Mouse (Mus musculus) cerebellum, postnatal 36 days (tissue): ENCODE data around the gene Ppp1r37.
"Not testable (repeated sequence)": the region's sequence is repeated elsewhere in the genome, so short reads cannot be mapped to it uniquely, and the experiment has no call there.

Experiments used
- DNase-seq, 2 experiments: peaks; one replicate each; pipeline ENCODE4 v3.0.0; 2021 to 2022; ENCODE audit warnings: mixed read lengths in 2 of 2

Gene Ppp1r37

DNA sequence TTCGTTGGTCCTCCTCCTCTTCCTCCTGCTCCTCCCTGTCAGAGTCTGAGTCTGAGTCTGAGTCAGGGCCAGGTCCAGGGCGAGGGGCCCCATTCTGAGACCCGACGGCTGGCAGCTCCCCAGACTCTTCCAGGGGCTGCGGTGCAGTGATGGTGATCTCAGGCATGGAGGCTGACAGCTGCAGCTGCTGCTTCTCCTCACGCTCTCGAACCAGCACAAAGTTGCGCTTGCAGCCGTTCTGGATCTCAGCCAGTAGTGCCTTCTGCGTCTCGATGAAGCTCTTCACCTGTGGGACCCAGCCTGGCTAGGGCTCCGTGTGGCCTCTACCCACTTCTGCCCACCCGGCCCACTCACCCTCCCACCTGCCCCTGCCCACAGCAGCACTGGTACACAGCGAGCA is 30.6 kb downstream of the Ppp1r37 start:
- DNase-seq: no peak

DNA sequence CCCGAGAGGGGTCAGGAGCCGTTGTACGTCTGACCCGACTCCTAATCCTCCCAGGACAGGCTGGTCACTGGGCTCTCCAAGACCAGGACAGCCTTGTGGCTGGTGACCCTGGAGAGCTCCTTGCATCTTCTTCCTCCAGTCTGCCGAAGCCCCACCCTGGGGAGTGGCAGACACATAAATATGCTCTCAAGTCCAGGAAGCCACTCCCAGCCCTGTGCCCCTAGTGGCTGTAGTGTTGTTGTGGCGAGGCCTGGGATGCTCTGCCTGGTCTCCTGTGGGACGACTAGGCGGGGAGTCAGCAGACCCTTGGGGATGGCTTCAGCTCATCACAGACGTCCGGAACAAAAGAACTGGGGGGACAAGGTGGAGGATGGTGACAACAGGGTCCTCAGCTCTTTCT is 31.8 kb downstream of the Ppp1r37 start:
- DNase-seq: no peak

DNA sequence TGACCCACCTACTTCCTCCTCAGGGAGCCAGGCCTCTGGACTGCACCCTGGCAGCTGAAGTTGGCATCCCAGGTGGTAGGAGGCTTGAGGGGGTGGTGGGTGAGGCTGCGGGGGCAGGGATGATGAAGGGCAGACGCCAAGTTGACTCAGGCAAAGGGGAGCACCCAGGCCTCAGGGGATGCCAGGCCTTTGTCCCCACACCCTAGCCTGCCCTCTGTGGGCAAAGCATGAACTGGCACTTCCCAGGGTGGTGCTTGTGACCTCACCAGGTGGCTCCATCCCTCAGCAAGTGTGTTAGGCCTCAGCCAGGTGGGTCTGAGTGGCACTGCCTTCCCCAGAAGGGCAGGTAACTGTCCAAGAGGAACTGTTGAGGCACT is 37.8 kb downstream of the Ppp1r37 start:
- DNase-seq: no peak

DNA sequence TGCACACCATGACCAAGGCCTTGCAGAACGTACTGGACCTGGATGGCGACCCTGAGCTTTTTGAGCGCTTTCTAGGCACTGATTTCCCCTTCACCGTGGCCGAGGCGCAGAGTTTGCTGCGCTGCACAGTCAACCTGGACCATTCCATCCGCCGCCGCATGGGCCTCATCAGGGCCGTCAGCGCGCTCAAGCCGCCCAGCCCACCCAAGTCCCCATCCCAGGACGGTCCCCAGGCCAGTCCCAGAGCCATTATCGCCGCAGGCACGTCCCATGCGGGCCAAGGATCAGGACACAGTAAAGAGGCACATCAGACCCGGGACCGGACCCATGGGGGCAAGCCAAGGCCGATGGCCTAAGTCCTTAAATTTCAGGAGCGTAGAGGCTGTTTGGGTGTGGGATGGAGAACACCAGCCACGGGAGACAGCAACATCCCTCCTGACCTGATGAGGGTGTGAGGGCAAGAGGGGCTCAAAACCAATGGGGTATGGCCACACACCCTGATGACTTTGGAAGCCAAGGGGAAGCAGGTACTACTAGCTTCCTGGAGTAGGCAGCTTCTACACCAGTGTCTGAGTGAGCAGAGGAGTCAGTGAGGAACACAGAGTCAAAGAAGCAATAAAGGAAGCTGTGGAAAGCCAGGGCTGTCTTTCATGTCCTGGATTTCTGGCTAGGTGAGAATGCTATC is 38.3 kb downstream of the Ppp1r37 start:
- DNase-seq: no peak

DNA sequence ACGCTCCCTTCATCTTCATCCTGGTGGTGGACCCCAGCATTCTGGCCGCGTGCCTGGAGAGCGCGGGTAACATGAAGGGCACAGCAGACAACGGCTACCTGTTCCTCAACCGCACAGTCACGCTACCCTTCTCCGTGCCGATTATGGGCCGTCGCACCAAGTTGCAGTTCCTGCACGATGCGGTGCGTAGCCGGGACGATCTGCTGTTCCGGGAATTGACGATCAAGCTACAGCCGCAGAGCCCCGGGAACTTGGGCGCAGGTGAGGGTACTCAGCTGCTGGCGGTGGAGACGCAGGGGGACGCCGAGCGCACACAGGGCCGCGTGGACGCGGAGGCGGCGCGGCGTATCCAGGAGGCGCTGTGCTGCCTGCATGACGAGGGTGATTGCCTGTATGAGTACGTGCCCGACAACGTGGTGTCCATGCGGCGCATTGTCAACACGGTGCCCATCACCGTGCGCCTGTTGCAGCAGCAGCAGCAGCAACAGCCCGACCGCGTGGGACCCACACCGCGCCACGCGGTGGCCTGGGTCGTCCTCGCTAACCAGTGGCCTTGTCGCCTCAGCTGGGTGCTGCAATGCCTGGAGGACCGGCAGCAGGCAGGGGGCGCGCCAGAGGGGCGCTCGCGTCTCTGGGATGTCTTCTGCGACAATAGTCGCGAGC is 39.0 kb downstream of the Ppp1r37 start:
- peak in 1 of 2 experiments; percentile 37 for DNase-seq

DNA sequence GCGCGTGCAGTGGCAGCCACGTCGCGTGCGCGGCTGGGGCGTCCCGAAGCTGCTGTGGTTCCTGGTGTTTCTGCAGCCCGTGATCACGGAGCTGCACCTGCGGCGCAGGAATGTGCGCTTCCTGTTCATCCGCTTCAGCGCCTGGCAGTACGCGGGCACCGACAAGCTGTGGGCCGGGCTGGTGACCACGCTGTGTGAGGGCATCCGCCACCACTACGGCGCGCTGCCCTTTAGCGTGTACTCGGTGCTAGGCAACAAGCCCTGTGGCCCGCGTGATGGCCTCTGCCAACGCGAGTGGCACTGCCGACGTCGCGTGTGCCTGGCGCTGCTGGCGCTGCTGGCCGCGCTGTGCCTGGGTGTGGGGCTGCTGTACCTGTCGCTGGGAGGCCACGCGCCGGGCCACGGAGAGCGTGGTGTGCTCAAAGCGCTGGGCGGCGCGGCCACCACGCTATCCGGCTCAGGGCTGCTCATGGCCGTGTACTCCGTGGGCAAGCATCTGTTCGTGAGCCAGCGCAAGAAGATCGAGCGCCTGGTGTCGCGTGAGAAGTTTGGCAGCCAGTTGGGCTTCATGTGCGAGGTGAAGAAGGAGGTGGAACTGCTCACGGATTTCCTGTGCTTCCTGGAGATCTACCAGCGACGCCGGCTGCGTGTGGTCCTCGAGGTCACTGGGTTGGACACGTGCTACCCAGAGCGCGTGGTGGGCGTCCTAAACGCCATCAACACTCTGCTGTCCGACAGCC is 39.7 kb downstream of the Ppp1r37 start:
- no peak for DNase-seq

DNA sequence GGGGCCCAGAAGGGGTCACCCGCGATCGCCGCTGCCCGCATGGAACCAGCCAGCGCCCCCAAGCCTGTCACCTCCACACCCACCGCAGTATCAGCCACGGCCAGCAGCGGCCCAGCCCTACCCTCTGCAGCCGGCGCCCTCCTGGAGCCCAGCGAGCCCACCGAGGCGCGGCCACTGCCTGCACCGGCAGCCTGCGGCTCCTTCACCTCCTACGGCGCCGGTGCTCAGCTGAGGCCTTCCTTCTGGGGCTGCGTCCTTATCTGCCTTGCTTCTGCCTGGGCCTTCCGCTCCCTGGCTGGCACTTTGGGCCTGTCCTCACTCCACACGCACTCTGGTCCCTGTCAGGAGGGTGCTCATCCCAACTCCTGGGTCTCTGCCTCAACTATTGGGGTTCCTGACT is 42.8 kb downstream of the Ppp1r37 start:
- no peak for DNase-seq

DNA sequence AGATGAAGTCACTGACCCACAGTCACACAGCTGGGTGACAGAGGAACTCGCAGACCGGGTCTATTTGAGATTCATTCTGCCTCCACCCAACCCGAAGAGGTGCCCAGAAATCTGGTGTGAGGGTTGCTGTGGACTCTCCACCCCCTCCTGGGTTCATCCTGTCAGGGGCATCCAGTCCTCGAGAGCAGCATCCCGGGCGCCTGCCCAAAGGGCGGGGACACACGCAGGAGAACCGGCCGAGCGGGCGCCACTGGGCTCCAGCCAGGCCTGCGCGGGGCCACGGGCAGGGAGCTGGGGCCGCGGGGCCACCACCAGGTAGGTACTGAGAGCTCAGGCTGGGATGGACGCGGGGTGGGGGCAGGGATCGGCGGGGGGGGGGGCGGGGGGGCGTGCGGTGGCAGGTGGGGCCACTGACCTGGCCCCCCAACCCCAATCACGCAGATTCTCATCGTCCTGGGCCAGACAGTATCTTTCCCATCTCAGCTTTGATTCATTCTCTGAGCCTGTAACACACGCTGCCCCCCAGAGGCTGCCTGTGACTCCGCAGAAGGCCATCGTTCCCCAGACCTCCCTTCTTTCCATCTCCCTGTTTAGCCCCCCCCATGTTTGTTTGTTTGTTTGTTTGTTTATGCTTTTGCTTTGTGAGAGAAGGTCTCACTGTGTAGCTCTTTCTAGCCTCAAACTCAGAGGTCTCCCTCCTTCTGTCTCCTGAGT is 45.1 kb downstream of the Ppp1r37 start, which contains the start of gene Nkpd1:
Nkpd1 (plus strand) TSS at position 187 of the 714 bp plus-strand sequence.
- DNase-seq: peak; percentile 49 to 64

DNA sequence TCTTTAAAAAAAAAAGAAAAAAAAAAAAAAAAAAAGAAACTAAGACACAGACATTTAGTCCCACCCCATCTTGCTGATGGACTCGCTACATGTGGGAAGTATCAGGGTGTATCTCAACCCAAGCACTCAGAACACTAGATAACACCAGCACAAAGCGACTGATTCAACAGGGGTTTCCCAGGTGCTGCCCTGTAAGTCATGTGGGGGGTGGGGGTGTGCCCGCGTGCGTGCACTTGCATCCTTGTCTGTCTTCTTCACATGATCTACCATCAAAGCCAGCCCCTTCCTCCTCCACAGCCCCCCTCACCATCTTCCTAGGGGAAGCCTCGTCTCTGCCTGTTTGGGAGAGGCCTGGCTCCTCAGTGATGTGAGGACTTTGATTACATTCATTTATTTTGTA is 50.5 kb downstream of the Ppp1r37 start:
- no peak for DNase-seq

DNA sequence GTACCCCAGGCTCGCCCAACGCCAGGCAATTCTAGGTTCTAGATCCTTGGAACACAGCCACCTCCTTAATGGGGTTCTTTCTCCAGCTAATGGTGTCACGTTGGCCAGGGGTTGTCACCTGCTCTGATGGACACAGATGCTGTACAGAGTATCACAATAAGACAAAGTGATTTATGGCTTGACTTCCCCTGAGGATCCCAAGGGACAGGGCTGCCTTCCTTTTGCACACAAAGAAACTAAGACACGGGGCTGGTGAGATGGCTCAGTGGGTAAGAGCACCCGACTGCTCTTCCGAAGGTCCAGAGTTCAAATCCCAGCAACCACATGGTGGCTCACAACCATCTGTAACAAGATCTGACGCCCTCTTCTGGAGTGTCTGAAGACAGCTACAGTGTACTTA is 50.9 kb downstream of the Ppp1r37 start:
- not testable (repeated sequence) for DNase-seq

DNA sequence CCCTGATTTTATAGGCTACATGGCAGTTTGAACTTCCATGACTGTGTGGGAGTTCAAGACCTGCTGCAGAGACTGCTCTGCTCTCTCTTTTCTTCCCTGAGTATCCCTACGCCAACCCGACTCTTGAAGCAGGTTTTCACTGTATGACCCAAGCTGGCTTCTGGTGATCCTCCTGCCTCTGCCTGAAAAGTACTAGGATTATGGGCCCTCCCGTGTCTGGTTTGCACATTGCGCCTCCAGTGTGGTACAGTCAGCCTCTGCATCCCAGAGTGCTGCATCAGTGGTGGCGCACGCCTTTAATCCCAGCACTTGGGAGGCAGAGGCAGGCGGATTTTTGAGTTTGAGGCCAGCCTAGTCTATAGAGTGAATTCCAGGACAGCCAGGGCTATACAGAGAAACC is 53.1 kb downstream of the Ppp1r37 start:
- DNase-seq: no peak

DNA sequence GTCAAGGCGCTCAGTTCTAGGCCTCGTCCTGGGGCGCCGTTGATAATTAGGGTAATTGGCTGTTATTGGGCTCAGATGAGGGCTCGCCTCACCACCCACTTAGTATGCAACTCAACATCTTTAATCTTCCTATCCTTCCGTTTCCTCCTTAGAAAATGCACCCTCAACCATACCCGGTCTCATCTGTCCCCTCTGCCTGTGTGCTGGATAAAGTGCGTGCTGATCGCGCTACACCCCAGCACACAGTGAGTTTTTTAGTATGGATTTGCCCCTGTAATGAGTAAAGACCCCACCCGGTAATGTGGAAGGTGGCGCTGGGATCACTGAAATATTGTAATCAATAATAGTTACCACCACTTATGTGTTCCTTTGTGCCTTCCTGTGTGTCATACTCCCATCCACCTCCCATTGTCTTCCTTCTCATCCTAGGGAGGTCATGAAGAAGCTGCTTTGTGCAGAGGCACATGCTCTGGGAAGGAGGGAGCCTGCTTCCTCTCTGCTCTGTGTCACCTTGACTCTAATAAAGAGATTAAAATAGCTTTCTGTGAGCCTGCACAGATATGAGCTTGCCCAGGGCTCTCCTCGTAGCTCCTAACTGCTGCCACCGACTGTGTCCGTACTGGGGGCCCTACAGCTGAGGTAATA is 53.8 kb downstream of the Ppp1r37 start:
- no peak for DNase-seq

DNA sequence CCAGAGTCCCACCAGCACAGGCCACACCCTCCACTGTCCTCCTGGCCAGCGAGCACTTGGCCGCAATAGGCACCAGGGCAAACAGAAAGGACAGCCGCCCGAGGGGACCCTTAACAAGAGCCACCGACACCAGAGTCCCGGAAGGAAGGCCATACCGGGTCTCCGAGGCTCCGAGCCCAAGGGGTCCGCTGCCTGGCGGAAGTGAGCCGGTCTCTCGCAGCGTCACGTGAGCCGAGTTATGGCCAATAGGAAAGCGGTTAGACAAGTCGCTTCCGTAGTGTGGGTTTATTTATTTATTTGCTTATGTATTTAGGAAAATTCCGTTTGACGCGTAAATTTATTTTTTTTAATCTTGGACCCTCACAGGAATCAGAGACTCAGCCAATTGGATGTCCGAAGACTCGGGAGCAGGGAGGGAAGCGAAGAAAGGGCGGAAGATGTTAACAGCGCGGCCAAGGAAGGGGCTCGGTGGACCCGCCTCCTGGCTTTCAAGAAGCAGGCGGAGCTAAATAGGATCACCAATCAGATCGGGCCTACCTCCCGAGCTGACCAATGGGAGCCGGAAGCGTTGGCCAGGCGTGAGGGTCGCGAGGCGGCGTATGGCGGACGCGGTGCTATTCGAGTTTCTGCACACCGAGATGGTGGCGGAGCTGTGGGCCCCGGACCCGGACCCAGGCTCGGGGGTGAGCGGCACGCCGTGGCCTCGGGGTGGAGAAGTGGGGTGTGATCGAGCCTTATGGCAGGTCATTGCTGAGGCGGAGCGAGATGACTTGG is 54.5 kb downstream of the Ppp1r37 start, which contains the start of the genes Bloc1s3 and Trappc6a:
Bloc1s3 (minus strand) TSS at position 218 of the 774 bp plus-strand sequence.
Trappc6a (plus strand) TSS at position 246 of the 774 bp plus-strand sequence.
- peak; percentile 91 to 95 for DNase-seq

DNA sequence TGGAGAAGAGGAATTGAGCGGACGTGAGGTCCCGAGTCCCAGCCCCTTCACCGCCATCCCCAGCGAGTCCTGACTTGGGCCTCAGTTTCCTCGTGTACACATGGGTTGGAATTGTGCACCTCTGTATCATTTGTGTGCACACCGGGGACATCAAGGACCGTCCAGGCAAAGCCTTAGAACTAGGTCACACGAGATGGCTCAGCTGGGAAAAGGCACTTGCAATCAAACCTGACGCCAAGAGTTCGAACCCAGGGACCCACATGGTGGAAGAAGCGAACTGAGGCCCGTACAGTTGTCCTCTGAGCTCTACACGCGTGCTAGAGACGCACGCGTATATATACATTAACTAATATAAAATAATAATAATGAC is 55.3 kb downstream of the Ppp1r37 start:
- no peak for DNase-seq

DNA sequence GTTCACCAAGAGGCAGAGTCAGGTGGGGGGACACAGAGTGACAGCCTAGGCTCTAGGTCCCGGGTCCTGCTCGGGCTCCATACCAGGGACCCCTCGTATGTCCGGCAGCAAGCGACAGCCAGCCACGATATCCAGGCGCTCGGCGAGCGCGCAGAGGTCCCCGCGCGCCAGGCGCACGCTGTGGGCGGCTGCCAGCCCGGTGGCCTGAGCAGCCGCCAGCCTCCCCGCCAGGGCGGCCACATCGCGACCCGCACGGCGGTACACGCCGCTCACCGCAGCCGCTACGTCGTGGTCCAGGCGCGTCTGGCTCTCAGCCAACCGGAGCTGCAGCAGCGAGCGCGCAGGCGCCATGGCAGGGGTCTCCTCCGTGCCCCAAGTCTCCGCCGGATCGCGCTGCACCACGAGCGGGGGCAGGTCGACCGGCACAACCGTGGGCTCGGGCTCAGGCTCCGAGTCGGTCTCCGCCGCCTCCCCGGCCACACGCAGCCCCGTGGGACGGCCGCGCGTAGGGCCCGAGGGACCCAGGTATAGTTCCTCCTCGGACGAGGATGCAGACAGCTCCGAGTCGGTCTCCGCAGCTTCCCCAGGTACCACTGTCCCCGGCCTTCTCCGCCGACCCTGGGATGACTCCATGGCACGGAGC is 55.8 kb downstream of the Ppp1r37 start:
- DNase-seq: peak in 1 of 2 experiments; percentile 38

DNA sequence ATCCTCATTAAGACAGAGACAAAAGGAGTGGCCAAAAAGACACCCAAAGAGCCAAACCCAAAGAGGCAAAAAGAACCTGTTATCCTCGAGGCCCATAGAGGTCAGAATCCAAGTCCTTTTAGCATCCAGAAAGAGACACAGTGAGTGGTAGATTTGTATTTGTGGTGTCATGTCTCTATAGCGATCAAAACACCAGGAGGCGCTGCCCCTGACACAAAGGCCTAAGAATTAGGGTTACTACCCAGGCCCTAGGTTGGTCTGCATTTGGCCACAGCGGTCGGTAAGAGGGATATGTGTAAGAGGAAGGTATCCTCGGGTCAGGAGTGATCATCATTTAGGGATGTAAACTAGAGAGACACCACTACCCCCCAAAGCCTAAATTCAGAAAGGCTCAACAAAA is 56.5 kb downstream of the Ppp1r37 start:
- DNase-seq: no peak

DNA sequence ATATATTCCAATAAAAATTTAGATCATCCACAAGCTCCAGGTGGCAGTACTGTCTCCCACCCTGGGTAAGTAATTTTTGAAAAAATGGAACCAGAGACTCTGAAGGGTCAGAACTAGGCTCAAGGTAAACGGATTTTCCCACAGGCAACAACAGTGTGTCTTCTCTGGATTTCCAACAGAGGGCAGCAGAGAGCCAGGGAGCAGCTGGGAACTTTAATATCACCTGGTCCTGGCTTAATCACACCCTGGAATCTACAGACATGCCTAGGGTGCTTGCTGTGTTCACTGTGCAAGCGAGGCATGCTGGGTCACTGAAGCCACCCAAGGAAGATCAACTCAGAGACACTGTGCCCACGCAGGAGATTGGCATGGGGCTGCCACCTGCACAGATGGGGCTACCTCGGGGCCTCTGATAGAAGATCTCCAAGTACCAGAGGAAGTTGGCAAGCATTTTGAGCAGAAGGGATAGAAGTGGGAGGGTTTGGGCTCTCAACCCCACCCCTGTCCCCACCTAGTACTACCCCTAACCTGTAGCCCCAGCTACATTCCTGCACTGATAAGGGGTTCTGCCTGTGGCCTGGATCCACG is 59.3 kb downstream of the Ppp1r37 start:
- DNase-seq: peak; percentile 62 to 66

DNA sequence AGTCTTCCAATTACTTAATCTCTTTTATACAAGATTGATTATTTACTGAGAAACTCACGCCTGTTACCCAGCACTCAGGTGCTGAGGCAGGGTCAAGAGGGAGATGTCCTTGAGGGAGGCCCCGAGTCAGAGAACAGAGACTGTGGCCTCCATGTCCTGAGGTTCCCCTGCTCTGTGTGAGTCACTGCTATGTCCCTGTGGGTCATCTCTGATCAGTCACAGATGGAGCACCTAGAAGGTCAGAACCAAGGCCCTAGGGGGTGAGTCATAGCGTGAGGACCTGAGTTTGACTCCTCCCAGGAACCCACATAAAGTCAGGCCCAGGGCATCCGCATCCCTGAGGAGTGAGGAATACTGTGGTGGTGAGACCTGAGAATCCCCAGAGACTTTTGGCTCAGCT is 61.2 kb downstream of the Ppp1r37 start:
- DNase-seq: no peak

DNA sequence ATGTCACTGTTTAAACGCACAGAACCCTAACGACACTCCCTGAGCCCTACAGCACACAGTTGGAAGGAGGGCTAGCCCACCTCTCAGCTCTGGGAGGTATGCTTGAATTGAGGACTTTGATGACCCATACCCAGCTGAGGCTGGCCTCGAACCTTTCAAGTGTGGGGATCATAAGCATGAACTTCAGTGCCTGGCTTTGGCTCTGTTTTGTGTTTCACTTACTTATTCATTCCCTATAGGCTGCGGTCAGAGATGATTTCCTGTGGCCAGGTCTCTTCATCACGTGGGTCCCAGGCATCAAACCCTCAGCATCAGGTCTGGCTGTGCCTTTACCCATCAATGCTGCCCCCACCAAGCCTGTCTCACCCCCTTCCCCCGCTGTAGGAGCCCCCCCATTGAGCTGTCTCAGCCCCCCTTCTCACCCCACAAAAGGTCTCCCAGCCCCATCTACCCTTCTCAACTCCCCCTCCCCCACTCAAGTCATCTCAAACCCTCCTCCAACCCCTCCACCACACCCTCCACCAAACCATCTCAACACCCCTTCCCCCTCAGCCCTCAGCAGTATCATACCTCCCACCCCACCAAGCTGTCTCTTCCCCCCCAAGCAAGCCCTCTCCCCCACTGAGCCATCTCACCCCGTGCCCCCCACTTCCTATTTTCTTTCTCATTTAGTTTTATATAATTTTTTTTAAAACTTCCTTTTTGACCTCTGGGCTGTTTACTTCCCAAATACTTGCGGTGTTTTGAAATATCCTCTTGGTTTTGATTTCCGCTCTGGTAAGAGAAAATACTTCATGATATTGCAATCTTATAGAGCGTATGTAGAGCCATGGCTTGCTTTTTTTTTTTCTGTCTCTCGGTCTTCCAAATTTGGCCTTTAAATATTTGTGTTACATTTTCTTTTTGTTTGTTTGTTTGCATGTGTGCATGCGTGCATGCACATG is 62.2 kb downstream of the Ppp1r37 start:
- DNase-seq: no peak

DNA sequence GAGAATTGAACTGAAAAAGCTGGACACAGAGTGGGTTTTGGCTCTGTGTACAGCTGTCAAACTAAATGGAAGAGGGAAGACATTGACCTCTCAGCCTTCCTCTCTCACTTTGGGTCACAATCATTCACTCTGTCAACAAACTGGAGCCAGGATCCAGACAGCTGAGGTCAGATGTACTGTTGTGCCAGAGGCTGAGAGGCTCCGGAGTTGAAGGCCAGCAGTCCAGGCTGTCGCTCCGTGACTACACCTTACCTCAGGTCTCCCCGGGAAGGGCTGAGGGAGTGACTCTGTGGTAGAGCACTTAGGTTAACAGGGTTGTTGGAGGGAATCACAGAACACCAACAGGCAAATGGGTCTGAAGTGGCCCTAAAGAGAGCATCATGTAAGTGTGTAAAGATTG is 64.5 kb downstream of the Ppp1r37 start:
- DNase-seq: no peak
